Mouse (Mus musculus): ENCODE measurements at regions not wholly inside any gene's neighbourhood (a gene's known extent, or its start where the extent isn't known, plus 50 kb on each side); places are given as distances from the start of the nearest gene placed in this dataset.

- no peak for TF ChIP-seq CTCF (IDR thresholded peaks at IDR 0.05)
- no peak for TF ChIP-seq EP300 (IDR thresholded peaks at IDR 0.05)
These were observed 270.2 kb upstream of the Slc24a2 start for GRCm38 (mm10) chr4:87500441-87500840.
